Mouse (Mus musculus): ENCODE measurements around the gene Erp29.

The Erp29 gene

GRCm38 (mm10) chr5:121449976-121450375, 2.3 kb downstream of the Erp29 start:
- DNase-seq (ENCODE audit: low spot score in 2 of 2) = peak; percentile 57 to 79

- DNase-seq (ENCODE audit: low spot score in 2 of 2) = peak in 1 of 2 experiments; percentile 32
These were observed 3.9 kb downstream of the Erp29 start for GRCm38 (mm10) chr5:121448450-121448849.

GRCm38 (mm10) chr5:121444870-121445269, 7.4 kb downstream of the Erp29 start:
- DNase-seq (ENCODE audit: low spot score in 2 of 2) = no peak

- DNase-seq (ENCODE audit: low spot score in 2 of 2) = peak; percentile 12 to 41
These were observed 8.8 kb downstream of the Erp29 start for GRCm38 (mm10) chr5:121443548-121443947.

GRCm38 (mm10) chr5:121438756-121439155, 13.6 kb downstream of the Erp29 start:
- no peak for DNase-seq (ENCODE audit: low spot score in 2 of 2)

- no peak for DNase-seq (ENCODE audit: low spot score in 2 of 2)
These were observed 14.2 kb downstream of the Erp29 start for GRCm38 (mm10) chr5:121438131-121438530.

- DNase-seq (ENCODE audit: low spot score in 2 of 2) = no peak
These were observed 23.4 kb downstream of the Erp29 start for GRCm38 (mm10) chr5:121428954-121429353.

GRCm38 (mm10) chr5:121423297-121423696, 29.0 kb downstream of the Erp29 start:
- no peak for DNase-seq (ENCODE audit: low spot score in 2 of 2)

- no peak for DNase-seq (ENCODE audit: low spot score in 2 of 2)
These were observed 29.5 kb downstream of the Erp29 start for GRCm38 (mm10) chr5:121422787-121423186.

GRCm38 (mm10) chr5:121420721-121421120, 31.6 kb downstream of the Erp29 start:
- DNase-seq (ENCODE audit: low spot score in 2 of 2) = no peak

- DNase-seq (ENCODE audit: low spot score in 2 of 2) = no peak
These were observed 41.3 kb downstream of the Erp29 start for GRCm38 (mm10) chr5:121410975-121411374.

- DNase-seq (ENCODE audit: low spot score in 2 of 2) = no peak
These were observed 44.5 kb downstream of the Erp29 start for GRCm38 (mm10) chr5:121407856-121408255.

GRCm38 (mm10) chr5:121400849-121401248, 51.5 kb downstream of the Erp29 start:
- no peak for DNase-seq (ENCODE audit: low spot score in 2 of 2)

- DNase-seq (ENCODE audit: low spot score in 2 of 2) = no peak
These were observed 52.2 kb downstream of the Erp29 start for GRCm38 (mm10) chr5:121400064-121400463.

GRCm38 (mm10) chr5:121399540-121399939, 52.8 kb downstream of the Erp29 start:
- no peak for DNase-seq (ENCODE audit: low spot score in 2 of 2)

GRCm38 (mm10) chr5:121398965-121399462, 53.3 kb downstream of the Erp29 start:
- no peak for DNase-seq (ENCODE audit: low spot score in 2 of 2)

- DNase-seq (ENCODE audit: low spot score in 2 of 2) = no peak
These were observed 54.0 kb downstream of the Erp29 start for GRCm38 (mm10) chr5:121398146-121398964.

- DNase-seq (ENCODE audit: low spot score in 2 of 2) = peak; percentile 91 to 94
These were observed 54.8 kb downstream of the Erp29 start, which contains the start of gene Naa25 for GRCm38 (mm10) chr5:121397187-121398145. TSS of gene Naa25 (plus strand) at chr5:121397936.

- DNase-seq (ENCODE audit: low spot score in 2 of 2) = no peak
These were observed 56.7 kb downstream of the Erp29 start for GRCm38 (mm10) chr5:121395621-121396020.

- no peak for DNase-seq (ENCODE audit: low spot score in 2 of 2)
These were observed 58.9 kb downstream of the Erp29 start for GRCm38 (mm10) chr5:121393402-121393801.

- DNase-seq (ENCODE audit: low spot score in 2 of 2) = peak in 1 of 2 experiments; percentile 31
These were observed 59.5 kb downstream of the Erp29 start for GRCm38 (mm10) chr5:121392667-121393380.
